Mouse (Mus musculus) forebrain, embryonic 16.5 days (tissue): ENCODE data around the gene Sult6b1. TPM values are rescaled to one million over a fixed set of nuclear protein-coding genes. Genes with fewer than 3 reads are reported as not detected.

Experiments
- ATAC-seq: fragments of 200-750 bp; cut with Nextera tagmentation; 2 replicates; pipeline ENCODE4 v1.8.0; 2017; ENCODE audit warnings: mild to moderate bottlenecking, moderate library complexity
- H3K27ac ChIP-seq: fragments of 300-500 bp; sonication (generic); 2 replicates; pipeline ENCODE4 v1.5.1; 2014; ENCODE audit warnings: low read length, control low read depth
- H3K27me3 ChIP-seq: fragments of 300-500 bp; sonication (generic); replicated peaks from 2 replicates; pipeline ENCODE4 v1.6.1; 2014; ENCODE audit warnings: low read length; ENCODE audit not compliant: control insufficient read depth, insufficient read depth
- H3K36me3 ChIP-seq: fragments of 300-500 bp; sonication (generic); 2 replicates; pipeline ENCODE4 v1.6.1; 2014; ENCODE audit not compliant: control insufficient read depth, insufficient read depth
- H3K4me1 ChIP-seq: fragments of 300-500 bp; sonication (generic); replicated peaks from 2 replicates; pipeline ENCODE4 v1.6.1; 2014; ENCODE audit warnings: low read length; ENCODE audit not compliant: control insufficient read depth, insufficient read depth
- H3K4me2 ChIP-seq: fragments of 300-500 bp; sonication (generic); 2 replicates; pipeline ENCODE4 v1.6.1; 2014; ENCODE audit warnings: mild to moderate bottlenecking, low read length, control low read depth
- H3K4me3 ChIP-seq: fragments of 300-500 bp; sonication (generic); replicated peaks from 2 replicates; pipeline ENCODE4 v1.5.1; 2014; ENCODE audit warnings: mild to moderate bottlenecking, low read length, control low read depth
- H3K9ac ChIP-seq: fragments of 300-500 bp; sonication (generic); replicated peaks from 2 replicates; pipeline ENCODE4 v1.6.1; 2014; ENCODE audit warnings: low read depth, low read length, control low read depth
- H3K9me3 ChIP-seq: fragments of 300-500 bp; sonication (generic); 2 replicates; pipeline ENCODE4 v1.6.1; 2016; ENCODE audit warnings: low read length; ENCODE audit not compliant: control insufficient read depth
- WGBS: fragments of 180-500 bp; shearing (Covaris S2); extraction: QIAGEN DNeasy Blood & Tissue Kit; methylation state at CpG from one replicate; pipeline ENCODE4 v1.1.7; 2014; 5-methylcytosine and 5-hydroxymethylcytosine counted together
- polyA plus RNA-seq: library from polyadenylated mRNA; unstranded; fragments of >200 nt; fragmentation: Nextera tagmentation; extraction: Ambion mirVana; gene quantifications from 2 replicates; pipeline ENCODE4 v1.2.1, GENCODE M21; 2015

The Sult6b1 gene
- polyA plus RNA-seq, 1 experiment from 2014 or later, result not detected

GRCm38 (mm10) chr17:78842271-78842928, 64.4 kb downstream of the Sult6b1 start:
- H3K36me3 ChIP-seq, result peaks cover 62% of the 10 kb centered on the region
- H3K4me1 ChIP-seq, result no peaks in the 10 kb centered on the region
- WGBS, result 95% methylated on average over 7 of the region's 7 CpGs
- H3K4me3 ChIP-seq, result no peak overlapping the region
- ATAC-seq, result no peak
- H3K27me3 ChIP-seq, result no peaks in the 10 kb centered on the region
- no peak overlapping the region for H3K4me2 ChIP-seq
- no peak overlapping the region for H3K27ac ChIP-seq
- H3K9me3 ChIP-seq, result no peaks in the 10 kb centered on the region
- H3K9ac ChIP-seq, result no peak overlapping the region

DNA sequence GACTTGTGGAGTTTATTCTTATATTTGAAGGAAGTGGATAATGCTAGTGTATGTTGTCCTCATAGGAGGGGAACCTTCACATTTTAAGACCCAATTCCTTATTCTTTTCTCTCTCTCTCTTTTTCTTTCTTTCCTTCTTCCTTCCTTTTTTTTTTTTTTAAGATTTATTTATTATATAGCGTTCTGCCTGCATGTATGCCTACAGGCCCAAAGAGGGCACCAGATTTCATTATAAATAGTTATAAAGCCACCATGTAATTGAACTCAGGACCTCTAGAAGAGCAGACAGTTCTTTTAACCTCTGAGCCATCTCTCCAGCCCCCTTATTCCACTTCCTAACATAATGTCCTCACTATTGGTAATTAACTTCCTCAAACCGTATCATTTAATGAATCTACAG, 70.7 kb downstream of the Sult6b1 start:
- Histone ChIP-seq H3K4me1 (peaks cover 17% of the 10 kb centered on the region), H3K27ac (peak overlapping the region; percentile 84), H3K9me3 (no peaks in the 10 kb centered on the region), H3K4me2 (peak overlapping the region; percentile 99), H3K9ac (peak overlapping the region; percentile 69), H3K4me3 (peak overlapping the region; percentile 90), H3K36me3 (peaks cover 16% of the 10 kb centered on the region), H3K27me3 (no peaks in the 10 kb centered on the region)
- ATAC-seq, result no peak
- 24% methylated on average over 2 of the region's 2 CpGs for WGBS

- peak within 1 kb of the TSS; percentile 99 for H3K4me2 ChIP-seq
- peak; percentile 98 for ATAC-seq
- peak within 1 kb of the TSS; percentile 90 for H3K4me3 ChIP-seq
- H3K4me1 ChIP-seq, result peaks cover 17% of the 10 kb centered on the region
- WGBS, result under 1% methylated on average over 79 of the region's 81 CpGs
- no peaks in the 10 kb centered on the region for H3K9me3 ChIP-seq
- H3K9ac ChIP-seq, result peak within 1 kb of the TSS; percentile 93
- peaks cover 13% of the 10 kb centered on the region for H3K36me3 ChIP-seq
- H3K27me3 ChIP-seq, result no peaks in the 10 kb centered on the region
- H3K27ac ChIP-seq, result peak within 1 kb of the TSS; percentile 84
These were observed 71.6 kb downstream of the Sult6b1 start, which contains the start of the genes Heatr5b and Gpatch11 for GRCm38 (mm10) chr17:78834856-78835835. Gene Heatr5b, minus strand, starts transcription at chr17:78835364. Gene Gpatch11, plus strand, starts transcription at chr17:78835567.

Other genes with a start within 250 kb of the Sult6b1 start
- 6.1 and 6.4 TPM in 2 replicates for gene Strn, start 169.8 kb downstream of the Sult6b1 start, polyA plus RNA-seq
- 24.8 and 27.5 TPM in 2 replicates for gene Heatr5b, start 71.6 kb downstream of the Sult6b1 start, polyA plus RNA-seq
- 49.5 and 53.5 TPM in 2 replicates for gene Gpatch11, start 71.4 kb downstream of the Sult6b1 start, polyA plus RNA-seq
- 2.2 and 3.1 TPM in 2 replicates for gene Eif2ak2, start 24.4 kb downstream of the Sult6b1 start, polyA plus RNA-seq
- 100 and 108 TPM in 2 replicates for gene Cebpzos, start 9.5 kb upstream of the Sult6b1 start, polyA plus RNA-seq
- gene Cebpz, start 30.1 kb upstream of the Sult6b1 start, polyA plus RNA-seq, result 50.5 and 58.2 TPM in 2 replicates
- 67.7 and 68.9 TPM in 2 replicates for gene Ndufaf7, start 30.1 kb upstream of the Sult6b1 start, polyA plus RNA-seq
- gene Prkd3, start 113.8 kb upstream of the Sult6b1 start, polyA plus RNA-seq, result 27.0 and 36.6 TPM in 2 replicates
- 13.4 and 13.5 TPM in 2 replicates for gene Qpct, start 144.9 kb upstream of the Sult6b1 start, polyA plus RNA-seq